Mouse (Mus musculus): Measurements from ENCODE around the gene Sash3. TPM values are rescaled to one million over a fixed set of nuclear protein-coding genes. Genes with fewer than 3 reads are reported as not detected.
"Not testable (repeated sequence)": the region's sequence is repeated elsewhere in the genome, so short reads cannot be mapped to it uniquely, and the experiment has no call there.

Sash3 gene
- polyA plus RNA-seq, 3 experiments from 2014 or later, result 303 to 376 (median 360) TPM

GRCm38 (mm10) chrX:48204469-48204868, 58.2 kb downstream of the Sash3 start:
- ATAC-seq, result no peak

- peak; percentile 25 for ATAC-seq
Measured at GRCm38 (mm10) chrX:48207761-48208487, 61.7 kb downstream of the Sash3 start.

GRCm38 (mm10) chrX:48208519-48209185, 62.4 kb downstream of the Sash3 start, which contains the start of gene Zdhhc9:
Gene Zdhhc9, minus strand, starts transcription at chrX:48208878.
- ATAC-seq, result peak; percentile 99

- not testable (repeated sequence) for ATAC-seq
Measured at GRCm38 (mm10) chrX:48209746-48210145, 63.5 kb downstream of the Sash3 start.

Other genes with a start within 250 kb of the Sash3 start
- gene Ocrl, start 234.0 kb upstream of the Sash3 start, polyA plus RNA-seq (2017; shearing (Covaris generic)), result 1 to 10 TPM; 4.5 to 8.4 (median 7.4) TPM
- under 1 TPM in 2 of 3 experiments, not detected in 1; 0.17 to 0.70 TPM for gene Apln, start 111.6 kb upstream of the Sash3 start, polyA plus RNA-seq (2017; shearing (Covaris generic))
- gene Xpnpep2, start 37.7 kb upstream of the Sash3 start, polyA plus RNA-seq (2017; shearing (Covaris generic)), result 1 to 10 TPM in 1 of 3 experiments, under 1 TPM in 2; 0.50 to 2.7 (median 0.71) TPM
- 1 to 10 TPM in 2 of 3 experiments, under 1 TPM in 1; 0.91 to 2.3 (median 1.4) TPM for gene Zdhhc9, start 62.4 kb downstream of the Sash3 start, polyA plus RNA-seq (2017; shearing (Covaris generic))
- gene Utp14a, start 110.4 kb downstream of the Sash3 start, polyA plus RNA-seq (2017; shearing (Covaris generic)), result 10 to 100 TPM; 24.0 to 33.2 (median 31.7) TPM
- 1 to 10 TPM; 1.2 to 2.1 (median 1.5) TPM for gene Bcorl1, start 194.9 kb downstream of the Sash3 start, polyA plus RNA-seq (2017; shearing (Covaris generic))

Data from inflammation-experienced regulatory T-cells, adult 6 months (primary cell).